Mouse (Mus musculus) liver, adult 2 months (tissue): ENCODE results near the gene Ric8b.

Source experiments
- CTCF ChIP-seq: fragments of 200-500 bp; IDR thresholded peaks from 2 replicates; pipeline ENCODE4 v1.5.1; 2011; ENCODE audit warnings: low read depth, low read length, control low read depth
- POLR2A ChIP-seq: fragments of 200-500 bp; IDR thresholded peaks from 2 replicates; pipeline ENCODE4 v1.6.1; 2011; ENCODE audit warnings: low read length, control low read depth; ENCODE audit not compliant: insufficient read depth; ENCODE audit errors: extremely low read depth

DNA sequence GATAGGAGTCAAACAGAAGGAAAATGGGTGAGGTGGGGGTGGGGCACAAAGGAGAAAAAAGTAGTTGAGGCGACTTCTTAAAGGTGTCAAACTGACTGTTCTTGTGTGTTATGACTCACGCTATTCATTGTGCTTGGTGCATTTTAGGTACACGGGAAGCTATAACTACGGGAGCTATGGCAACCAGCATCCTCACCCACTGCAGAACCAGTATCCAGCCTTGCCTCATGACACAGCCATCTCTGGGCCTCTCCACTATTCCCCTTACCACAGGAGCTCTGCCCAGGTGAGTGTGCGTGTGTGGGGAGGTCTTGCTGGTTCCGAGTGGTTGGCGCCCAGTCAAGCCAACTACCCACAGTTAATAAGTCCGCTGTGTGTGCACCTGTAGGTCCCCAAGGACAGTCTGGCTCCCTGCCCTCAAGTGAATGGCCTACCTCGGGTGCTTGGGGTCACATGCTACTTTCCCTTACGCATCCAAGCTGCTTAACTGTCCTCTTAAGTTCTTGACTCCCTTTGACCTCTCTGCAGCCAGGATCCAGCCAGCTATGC is 21.5 kb upstream of the Ric8b start:
- TF ChIP-seq POLR2A (no peak), CTCF (no peak)
